Mouse (Mus musculus) erythroblast, embryonic 14.5 days (primary cell): ENCODE measurements around the gene Otop2. TPM values are rescaled to one million over a fixed set of nuclear protein-coding genes. Genes with fewer than 3 reads are reported as not detected.

ENCODE experiments used
- H3K27me3 ChIP-seq: 2 replicates; pipeline ENCODE4 v1.6.1; 2012; ENCODE audit warnings: inconsistent platforms; ENCODE audit not compliant: control insufficient read depth
- H3K36me3 ChIP-seq: 2 replicates; pipeline ENCODE4 v1.6.1; 2012; ENCODE audit warnings: mild to moderate bottlenecking, inconsistent platforms; ENCODE audit not compliant: control insufficient read depth
- H3K4me1 ChIP-seq: 2 replicates; pipeline ENCODE4 v1.6.1; 2012; ENCODE audit warnings: inconsistent platforms; ENCODE audit not compliant: control insufficient read depth
- H3K4me3 ChIP-seq: replicated peaks from 2 replicates; pipeline ENCODE3; 2012; ENCODE audit warnings: moderate library complexity, mild to moderate bottlenecking, inconsistent platforms
- H3K9me3 ChIP-seq: 2 replicates; pipeline ENCODE4 v1.6.1; 2012; ENCODE audit warnings: low read length, inconsistent platforms, mixed read lengths; ENCODE audit not compliant: control insufficient read depth
- GATA1 ChIP-seq: IDR thresholded peaks from 2 replicates; pipeline ENCODE4 v1.6.1; 2012; ENCODE audit warnings: low read length, inconsistent platforms, mixed read lengths
- TAL1 ChIP-seq: IDR thresholded peaks from 3 replicates; pipeline ENCODE4 v1.6.1; 2012; ENCODE audit warnings: low read length, inconsistent platforms, mixed read lengths
- polyA plus RNA-seq: library from polyadenylated mRNA; stranded (reverse); fragments of >175 nt; gene quantifications from 2 replicates; pipeline ENCODE4 v1.2.3, GENCODE M21; 2012

Gene Otop2
- polyA plus RNA-seq, 1 experiment = not detected

- Histone ChIP-seq H3K36me3 (peaks cover 18% of the 10 kb centered on the region; the same call in 1 of the 2 replicates), H3K9me3 (no peaks in the 10 kb centered on the region), H3K4me3 (no peak overlapping the region), H3K27me3 (no peaks in the 10 kb centered on the region), H3K4me1 (peaks cover 44% of the 10 kb centered on the region)
- TF ChIP-seq TAL1 = no peak
- no peak for TF ChIP-seq GATA1
These were observed 32.2 kb upstream of the Otop2 start for GRCm38 (mm10) chr11:115274771-115275170.

DNA sequence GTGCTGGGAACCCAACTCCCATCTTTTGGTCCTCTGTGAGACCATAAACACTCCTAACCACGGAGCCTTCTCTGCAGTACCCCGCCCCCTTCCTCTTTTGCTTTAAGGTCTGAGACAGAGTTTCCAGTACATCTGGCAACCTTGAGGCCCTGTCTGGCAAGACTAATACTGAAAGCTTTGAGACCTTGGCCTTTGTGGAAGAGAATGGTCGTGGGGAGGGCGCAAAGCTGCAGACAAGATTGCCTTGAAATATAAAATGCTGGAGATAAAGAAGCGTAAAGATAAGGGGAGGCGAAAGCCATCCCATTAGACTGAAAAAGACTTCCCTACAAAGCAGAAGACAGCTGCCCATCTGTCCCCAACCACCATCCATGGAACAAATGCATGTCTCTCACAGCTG, 31.5 kb upstream of the Otop2 start:
- no peaks in the 10 kb centered on the region for H3K9me3 ChIP-seq
- H3K4me3 ChIP-seq = peak overlapping the region; percentile 85
- no peak for TF ChIP-seq TAL1
- no peak for TF ChIP-seq GATA1
- peaks cover 17% of the 10 kb centered on the region; the same call in 1 of the 2 replicates for H3K36me3 ChIP-seq
- peaks cover 46% of the 10 kb centered on the region for H3K4me1 ChIP-seq
- no peaks in the 10 kb centered on the region for H3K27me3 ChIP-seq

DNA sequence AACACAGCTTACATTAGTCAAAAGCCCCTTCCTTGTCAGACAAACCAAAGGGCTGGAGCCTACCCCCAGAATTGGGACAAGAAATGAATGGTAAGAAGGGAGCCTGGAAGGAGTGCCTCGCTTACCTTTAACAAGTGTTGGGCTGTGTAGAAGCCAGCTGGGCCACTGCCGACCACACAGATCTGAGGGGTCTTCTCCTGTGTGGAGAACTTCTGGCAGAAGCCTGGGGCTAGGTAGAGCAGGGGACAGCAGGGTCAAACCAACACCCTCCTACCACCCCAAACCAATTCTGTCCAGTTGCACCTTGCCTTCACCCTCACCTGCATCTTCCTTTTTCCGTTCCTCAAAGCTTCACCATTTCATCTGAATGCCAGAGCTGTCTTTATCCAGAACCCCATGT, 31.0 kb upstream of the Otop2 start:
- no peak for TF ChIP-seq TAL1
- no peak for TF ChIP-seq GATA1
- H3K4me1 ChIP-seq = peaks cover 45% of the 10 kb centered on the region
- peak overlapping the region; percentile 85 for H3K4me3 ChIP-seq
- no peaks in the 10 kb centered on the region for H3K27me3 ChIP-seq
- H3K9me3 ChIP-seq = no peaks in the 10 kb centered on the region
- peaks cover 15% of the 10 kb centered on the region; the same call in 1 of the 2 replicates for H3K36me3 ChIP-seq

GRCm38 (mm10) chr11:115276780-115277603, 30.0 kb upstream of the Otop2 start, which contains the start of gene Fdxr:
TSS of gene Fdxr (minus strand) at chr11:115277050.
- Histone ChIP-seq H3K4me1 (peaks cover 47% of the 10 kb centered on the region), H3K4me3 (peak within 1 kb of the TSS; percentile 85), H3K36me3 (peaks cover 7% of the 10 kb centered on the region; the same call in 1 of the 2 replicates), H3K9me3 (no peaks in the 10 kb centered on the region), H3K27me3 (no peaks in the 10 kb centered on the region)
- no peak for TF ChIP-seq GATA1
- no peak for TF ChIP-seq TAL1

GRCm38 (mm10) chr11:115277604-115277975, 29.4 kb upstream of the Otop2 start:
- H3K27me3 ChIP-seq = no peaks in the 10 kb centered on the region
- H3K9me3 ChIP-seq = no peaks in the 10 kb centered on the region
- no peak for TF ChIP-seq TAL1
- no peak for TF ChIP-seq GATA1
- H3K4me3 ChIP-seq = peak overlapping the region; percentile 85
- H3K36me3 ChIP-seq = peaks cover under 1% of the 10 kb centered on the region; the same call in 1 of the 2 replicates
- peaks cover 51% of the 10 kb centered on the region for H3K4me1 ChIP-seq

DNA sequence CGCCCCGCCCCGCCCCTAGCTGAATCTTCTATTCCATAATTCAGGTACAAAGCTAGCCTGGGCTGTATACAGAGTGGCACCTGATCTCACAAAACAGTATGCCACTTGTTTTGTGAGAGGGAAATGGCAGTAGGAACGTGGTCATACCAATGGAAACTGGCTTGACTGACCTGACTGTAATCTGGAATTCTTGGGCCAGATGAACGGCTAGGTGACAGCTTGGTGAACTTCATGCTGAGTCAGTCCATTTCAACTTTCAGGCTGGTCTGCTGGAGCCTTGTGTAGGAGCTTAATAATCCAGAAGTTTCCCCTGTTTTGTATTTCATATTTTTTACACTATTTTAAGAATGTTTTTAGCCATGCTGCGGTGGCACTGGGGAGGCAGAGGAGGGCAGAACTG, 28.8 kb upstream of the Otop2 start:
- Histone ChIP-seq H3K4me1 (peaks cover 51% of the 10 kb centered on the region), H3K36me3 (no peaks in the 10 kb centered on the region; the same call in 1 of the 2 replicates), H3K4me3 (peak overlapping the region; percentile 85), H3K27me3 (no peaks in the 10 kb centered on the region), H3K9me3 (no peaks in the 10 kb centered on the region)
- TF ChIP-seq TAL1 (no peak), GATA1 (no peak)

GRCm38 (mm10) chr11:115279726-115280125, 27.2 kb upstream of the Otop2 start:
- Histone ChIP-seq H3K9me3 (no peaks in the 10 kb centered on the region), H3K4me3 (no peak overlapping the region), H3K27me3 (no peaks in the 10 kb centered on the region), H3K4me1 (peaks cover 51% of the 10 kb centered on the region), H3K36me3 (no peaks in the 10 kb centered on the region; the same call in 1 of the 2 replicates)
- TF ChIP-seq TAL1 = no peak
- no peak for TF ChIP-seq GATA1

DNA sequence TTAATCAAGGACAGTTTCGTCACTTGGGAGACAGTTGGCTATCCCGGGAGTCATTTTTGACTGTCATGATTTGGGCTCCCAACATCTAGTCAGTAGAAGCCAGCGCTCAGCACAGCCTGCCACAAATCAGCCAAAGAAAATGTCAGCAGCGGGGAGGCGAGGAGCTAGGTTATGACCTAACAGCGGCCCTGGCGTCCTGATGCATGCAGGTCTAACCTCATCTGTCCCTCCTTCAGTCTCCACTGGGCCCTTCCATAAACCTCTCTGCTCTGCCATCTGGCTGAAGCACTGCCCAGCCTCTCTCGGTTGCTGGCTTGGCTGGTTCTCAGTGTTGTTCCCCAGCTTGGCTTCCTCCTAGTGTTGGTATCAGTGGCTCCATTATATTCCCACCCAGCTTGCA, 24.7 kb upstream of the Otop2 start:
- H3K4me3 ChIP-seq = no peak overlapping the region
- no peak for TF ChIP-seq TAL1
- TF ChIP-seq GATA1 = no peak
- H3K4me1 ChIP-seq = peaks cover 36% of the 10 kb centered on the region
- no peaks in the 10 kb centered on the region for H3K27me3 ChIP-seq
- no peaks in the 10 kb centered on the region; the same call in 1 of the 2 replicates for H3K36me3 ChIP-seq
- H3K9me3 ChIP-seq = no peaks in the 10 kb centered on the region

DNA sequence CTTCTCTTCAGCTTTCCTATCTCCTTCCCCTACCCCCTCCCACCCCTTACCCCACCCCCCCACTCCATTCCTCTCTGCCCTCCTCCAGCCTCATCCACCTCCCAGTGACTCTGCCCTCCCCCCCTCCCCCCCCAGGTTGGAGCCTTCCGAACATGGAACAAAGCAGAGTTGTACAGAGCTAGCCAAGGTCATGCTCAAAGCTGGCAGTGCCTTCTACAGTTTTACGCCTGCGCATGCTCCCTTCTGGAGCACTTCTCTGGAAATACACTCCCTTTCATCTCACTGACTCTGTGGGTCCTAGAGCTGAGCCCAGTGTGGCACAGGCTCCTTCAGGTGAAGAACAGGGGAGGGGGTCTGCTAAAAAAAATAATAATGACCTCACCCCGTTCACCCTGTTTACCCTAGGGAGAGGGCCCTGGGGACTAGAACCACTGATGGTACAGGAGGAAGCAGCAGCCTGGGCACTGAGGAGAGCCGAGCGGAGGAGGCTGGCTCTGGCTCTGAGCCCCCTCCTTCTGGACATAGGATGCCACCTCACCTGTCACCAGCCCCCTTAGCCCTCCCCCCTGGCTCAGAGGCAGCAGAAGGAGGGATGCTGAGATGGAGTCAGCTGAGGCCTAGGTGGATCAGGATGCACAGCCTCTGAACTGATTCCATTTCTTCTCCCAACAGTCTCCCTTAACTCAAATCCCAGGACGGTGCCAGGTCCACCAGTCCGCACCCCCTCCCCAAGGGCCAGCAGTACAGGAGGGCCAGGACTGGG, 24.1 kb upstream of the Otop2 start:
- no peak overlapping the region for H3K4me3 ChIP-seq

More for the DNA sequence above, 24.1 kb upstream of the Otop2 start:
- Histone ChIP-seq H3K36me3 (no peaks in the 10 kb centered on the region; the same call in 1 of the 2 replicates), H3K9me3 (no peaks in the 10 kb centered on the region), H3K27me3 (no peaks in the 10 kb centered on the region), H3K4me1 (peaks cover 33% of the 10 kb centered on the region)
- TF ChIP-seq GATA1 (no peak), TAL1 (no peak)
